34 mouse cellular contexts compared by ENCODE assay signal in genomic region chr2:44349101-44349500, GRCm38 (mm10).
"Had no signal": no experiment of that assay in that cellular context is flagged by ENCODE, and none has a peak within 500 bp of the region (broad histone marks: within the 10 kb centered on the region; RNA-seq: fewer than 3 reads in every experiment).

No protein-coding gene starts in this region.

- H3K4me3 ChIP-seq: heart, embryonic 10.5 days; heart, embryonic 12.5 days; heart, embryonic 13.5 days; heart, embryonic 15.5 days; hindbrain, embryonic 10.5 days; hindbrain, embryonic 12.5 days; hindbrain, embryonic 13.5 days; hindbrain, embryonic 15.5 days; intestine, embryonic 15.5 days; kidney, embryonic 15.5 days; layer of hippocampus, adult 2 months; left cerebral cortex, adult 2 months had no signal

- H3K4me1 ChIP-seq: heart, embryonic 15.5 days; hindbrain, embryonic 10.5 days; hindbrain, embryonic 12.5 days; hindbrain, embryonic 15.5 days; intestine, embryonic 15.5 days; kidney, embryonic 15.5 days had no signal

- H3K9ac ChIP-seq: heart, embryonic 12.5 days; heart, embryonic 13.5 days; heart, embryonic 15.5 days; hindbrain, embryonic 12.5 days; hindbrain, embryonic 13.5 days; hindbrain, embryonic 15.5 days; intestine, embryonic 15.5 days; kidney, embryonic 15.5 days had no signal

- ATAC-seq: hindbrain, embryonic 16.5 days; hindbrain, postnatal 0 days; inflammation-experienced regulatory T-cells, adult 6 months; intestine, embryonic 15.5 days; intestine, embryonic 16.5 days; intestine, postnatal 0 days had no signal

- H3K27ac ChIP-seq: heart, embryonic 10.5 days; heart, embryonic 13.5 days; heart, embryonic 15.5 days; hindbrain, embryonic 10.5 days; hindbrain, embryonic 12.5 days; hindbrain, embryonic 13.5 days; hindbrain, embryonic 15.5 days; hindbrain, postnatal 0 days; intestine, embryonic 15.5 days; kidney, embryonic 15.5 days; kidney, postnatal 0 days; layer of hippocampus, adult 2 months; left cerebral cortex, adult 2 months had no signal

- DNase-seq: heart, postnatal 10 days; heart, postnatal 14 days; heart, postnatal 36 days; heart, postnatal 4 days; kidney, adult 11 months; kidney, adult 18-20 months; kidney, adult 2 months; kidney, adult 8-10 months; kidney, adult 9 months; kidney, postnatal 10 days; kidney, postnatal 14 days; kidney, postnatal 25 days; kidney, postnatal 36 days; kidney, postnatal 4 days; layer of hippocampus, adult 9-11 months; layer of hippocampus, postnatal 36 days had no signal

- H3K4me2 ChIP-seq: heart, embryonic 12.5 days; heart, embryonic 13.5 days; heart, embryonic 15.5 days; hindbrain, embryonic 12.5 days; hindbrain, embryonic 13.5 days; hindbrain, embryonic 15.5 days; intestine, embryonic 15.5 days; kidney, embryonic 15.5 days had no signal

- H3K9me3 ChIP-seq: heart, embryonic 10.5 days; heart, embryonic 12.5 days; heart, embryonic 13.5 days; heart, embryonic 15.5 days; hindbrain, embryonic 10.5 days; hindbrain, embryonic 12.5 days; hindbrain, embryonic 13.5 days; hindbrain, embryonic 15.5 days; intestine, embryonic 15.5 days; kidney, embryonic 15.5 days had no signal

- H3K27me3 ChIP-seq: heart, embryonic 12.5 days; heart, embryonic 13.5 days; heart, embryonic 15.5 days; hindbrain, embryonic 12.5 days; hindbrain, embryonic 13.5 days; hindbrain, embryonic 15.5 days; intestine, embryonic 15.5 days; kidney, embryonic 15.5 days had no signal

- H3K36me3 ChIP-seq: heart, embryonic 10.5 days; heart, embryonic 12.5 days; heart, embryonic 13.5 days; heart, embryonic 15.5 days; hindbrain, embryonic 10.5 days; hindbrain, embryonic 12.5 days; hindbrain, embryonic 13.5 days; hindbrain, embryonic 15.5 days; intestine, embryonic 15.5 days; kidney, embryonic 15.5 days had no signal
